Mouse (Mus musculus) embryo, embryonic 11 days (tissue): ENCODE data around the gene Arhgef3.

Experiments used
- DNase-seq: peaks from one replicate; pipeline ENCODE4 v3.0.0-alpha.2; 2015

Arhgef3 gene

DNA sequence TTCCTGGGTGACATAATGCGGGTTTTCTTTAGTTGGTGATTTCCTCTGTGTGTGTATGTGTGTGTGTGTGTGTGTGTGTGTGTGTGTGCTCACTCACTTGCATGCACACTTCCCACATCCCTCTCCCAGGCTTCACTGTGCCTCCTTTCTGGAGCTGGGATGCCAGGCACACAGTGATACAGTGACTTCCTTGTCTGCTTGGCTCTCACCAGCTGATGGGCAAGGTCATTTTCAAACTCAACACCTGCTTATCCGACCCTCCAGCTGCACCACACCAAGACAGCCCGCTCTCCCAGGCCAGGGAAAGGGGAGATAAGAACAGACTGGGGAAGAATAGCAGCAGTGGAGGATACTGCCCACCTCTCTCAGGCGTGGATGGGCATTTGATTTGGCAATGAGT lies 52.5 kb downstream of the Arhgef3 start:
- DNase-seq: no peak

DNA sequence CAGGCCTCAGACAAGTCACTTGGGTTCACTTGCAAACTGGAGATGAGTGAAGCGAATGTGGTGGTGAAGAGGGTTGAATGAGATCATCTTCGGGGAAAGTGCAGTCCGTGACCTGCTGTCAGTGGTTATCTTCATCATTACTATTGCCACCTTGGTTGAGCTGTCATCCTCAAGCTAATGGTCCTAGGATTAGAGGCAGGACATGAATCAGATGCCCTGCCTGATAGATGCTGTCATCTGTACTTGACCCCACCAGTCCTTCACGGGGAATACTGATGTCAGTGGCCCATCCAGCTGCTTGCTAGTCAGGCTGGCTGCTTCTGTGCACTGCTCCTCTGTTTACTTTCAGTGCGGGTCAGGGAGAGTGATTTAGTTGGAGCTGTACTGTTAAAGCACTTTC lies 53.7 kb downstream of the Arhgef3 start:
- no peak for DNase-seq

DNA sequence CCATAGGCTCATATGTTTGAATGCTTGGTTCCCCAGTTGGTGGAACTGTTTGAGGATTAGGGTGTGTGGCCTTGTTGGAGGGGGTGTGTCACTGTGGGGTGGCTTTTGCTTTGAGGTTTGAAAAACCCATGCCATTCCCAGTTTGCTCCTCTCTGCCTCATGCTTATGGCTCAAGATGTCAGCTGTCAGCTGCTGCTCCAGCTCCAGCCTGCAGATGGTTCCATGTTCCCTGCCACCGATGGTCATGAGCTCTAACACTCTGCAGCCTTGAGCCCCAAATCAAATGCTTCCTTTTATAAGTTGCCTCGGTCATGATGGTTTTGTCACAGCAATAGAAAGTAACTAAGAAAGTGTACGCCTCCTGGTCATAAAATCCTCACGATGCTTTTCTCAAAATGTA lies 54.6 kb downstream of the Arhgef3 start:
- no peak for DNase-seq

DNA sequence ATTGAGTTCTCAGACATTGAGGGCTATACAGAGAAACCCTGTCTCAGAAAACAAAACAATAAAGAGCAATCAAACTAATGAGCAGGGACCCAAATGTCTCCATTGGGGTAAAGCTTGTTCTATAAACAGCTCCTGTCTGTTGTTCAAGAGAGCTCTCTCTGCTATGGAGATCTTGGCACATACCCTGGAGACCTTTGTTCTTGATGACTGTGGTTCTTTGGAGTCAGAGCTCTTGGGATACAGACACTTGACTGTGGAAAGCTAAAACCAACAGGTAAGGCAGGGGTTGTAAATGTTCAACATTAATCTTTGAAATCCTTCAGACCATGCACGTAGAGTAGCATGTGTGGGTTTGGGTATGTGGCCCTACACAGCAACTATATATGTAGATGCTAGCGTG lies 55.7 kb downstream of the Arhgef3 start:
- DNase-seq: no peak

DNA sequence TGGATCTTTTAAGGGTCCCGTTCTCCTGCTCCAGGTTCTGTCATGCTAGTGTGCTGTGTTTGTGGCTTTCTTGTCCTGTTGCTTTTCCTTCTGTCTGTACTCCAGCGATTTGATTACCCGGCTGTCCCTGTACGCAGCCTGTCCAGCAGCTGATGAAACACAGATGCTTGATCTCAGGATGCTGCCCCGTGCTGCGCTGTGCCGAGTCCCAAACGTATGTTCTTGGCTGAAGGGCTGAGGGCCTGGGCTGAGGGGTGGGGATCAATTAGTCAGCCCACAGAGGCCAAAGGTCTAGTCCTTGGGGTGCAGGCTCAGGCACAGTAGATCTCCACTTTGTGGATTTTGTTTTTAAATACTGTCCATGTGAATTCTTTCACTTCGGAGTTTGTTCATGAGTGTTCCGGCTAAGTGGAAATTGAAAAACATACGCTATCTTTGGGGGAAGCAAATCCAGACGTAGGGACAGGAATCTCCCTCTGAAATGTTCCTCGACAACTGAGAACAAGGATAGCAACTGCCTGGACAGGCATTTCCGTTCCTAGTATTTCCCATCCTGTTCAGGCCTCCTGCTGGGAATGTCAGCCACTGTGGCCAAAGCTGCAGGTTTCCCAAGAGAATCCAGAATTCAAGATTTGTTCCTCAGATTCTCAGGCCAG lies 56.6 kb downstream of the Arhgef3 start:
- DNase-seq: peak; percentile 34

DNA sequence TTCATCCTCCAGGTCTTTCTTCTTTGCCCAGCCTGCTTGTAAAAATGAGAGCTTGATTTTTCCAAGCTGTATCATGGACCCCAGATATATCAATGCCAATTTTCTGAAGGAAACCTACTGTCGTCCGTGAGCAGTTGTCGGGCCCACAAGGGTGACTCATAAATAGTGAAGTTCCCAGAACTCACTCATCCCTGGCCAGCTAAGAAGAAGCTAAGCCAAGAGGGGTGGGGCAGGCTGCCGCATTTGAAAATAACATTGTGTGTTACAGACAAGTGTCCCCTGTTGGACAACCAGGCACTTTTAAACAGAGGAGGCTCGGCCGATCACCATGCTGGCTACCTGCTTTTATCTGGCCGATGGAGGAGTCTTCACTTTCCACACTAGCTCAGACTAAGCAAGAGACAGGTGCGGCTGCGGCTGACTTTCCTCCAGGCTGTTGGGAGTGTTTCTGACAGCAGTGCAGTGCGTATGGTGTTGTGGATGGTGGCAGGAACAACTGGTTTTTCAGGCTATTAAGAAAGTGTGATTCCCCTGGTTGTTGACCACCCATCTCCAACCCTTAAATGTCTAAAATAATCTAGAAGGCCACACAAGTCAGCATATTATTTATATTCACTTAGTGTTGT lies 58.6 kb downstream of the Arhgef3 start:
- DNase-seq: no peak

DNA sequence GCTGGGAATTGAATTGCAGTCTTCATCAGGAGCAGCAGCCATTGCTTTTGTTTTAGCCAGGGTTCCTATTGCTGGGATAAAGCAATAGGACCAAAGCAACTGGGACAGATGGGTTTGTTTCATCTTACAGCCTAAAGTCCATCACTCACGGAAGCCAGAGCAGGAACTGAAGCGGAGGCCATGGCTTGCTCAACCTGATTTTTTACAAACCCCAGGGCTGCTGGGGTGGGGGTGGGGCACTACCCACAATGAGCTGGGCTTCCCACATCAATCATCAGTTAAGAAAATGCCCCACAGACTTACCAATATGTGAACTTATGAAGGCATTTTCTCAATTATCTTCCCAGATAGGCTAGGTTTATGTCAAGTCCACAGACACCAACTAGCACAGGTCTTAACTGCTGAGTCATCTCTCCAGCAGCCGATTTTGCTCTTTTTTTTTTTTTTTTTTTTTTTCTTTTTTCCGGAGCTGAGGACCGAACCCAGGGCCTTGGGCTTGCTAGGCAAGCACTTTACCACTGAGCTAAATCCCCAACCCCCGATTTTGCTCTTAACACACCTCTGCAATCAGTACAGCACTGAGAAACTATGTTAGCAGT lies 59.6 kb downstream of the Arhgef3 start:
- DNase-seq: no peak

DNA sequence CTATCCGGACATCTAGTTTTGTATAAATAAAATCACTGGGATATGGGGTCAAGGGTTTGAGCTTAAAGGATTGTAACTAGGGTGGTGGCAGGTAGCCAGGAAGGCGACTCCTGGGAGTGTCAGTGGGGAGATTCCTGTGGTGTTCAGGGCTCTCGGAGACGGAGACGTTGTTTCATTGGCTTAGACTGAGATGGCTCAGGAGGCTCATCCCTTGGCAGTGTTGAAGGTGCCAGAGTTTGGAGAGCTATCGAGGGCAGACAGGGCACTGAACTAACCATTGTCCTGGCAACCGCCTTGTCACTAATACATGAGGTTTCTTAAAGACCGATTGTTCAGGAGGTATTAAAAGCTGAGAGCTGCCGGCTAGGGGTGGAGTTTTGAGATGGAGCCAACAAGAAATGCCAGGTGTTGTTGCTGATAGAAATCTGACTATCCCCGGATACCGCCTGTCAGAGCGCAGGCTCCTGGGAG lies 60.2 kb downstream of the Arhgef3 start:
- DNase-seq: no peak

DNA sequence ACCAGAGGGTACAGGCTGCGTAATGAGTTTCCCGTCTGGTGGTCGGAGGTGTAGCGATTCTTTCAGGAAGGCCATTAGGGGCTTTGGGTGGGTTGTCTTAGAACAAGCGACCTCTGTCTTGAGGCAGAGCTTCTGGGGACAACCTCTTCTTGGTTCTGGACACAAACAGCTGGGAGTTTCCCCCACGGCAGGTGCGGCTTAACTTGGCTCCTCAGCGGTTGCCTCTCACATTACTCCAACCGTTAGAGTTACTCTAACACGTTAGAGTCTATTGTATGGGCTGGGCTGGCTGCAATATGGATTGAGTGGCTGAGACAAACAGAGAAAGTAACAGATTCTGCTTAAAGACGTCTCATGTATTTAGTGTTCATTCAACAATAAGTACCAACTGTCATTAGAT lies 60.6 kb downstream of the Arhgef3 start:
- no peak for DNase-seq

DNA sequence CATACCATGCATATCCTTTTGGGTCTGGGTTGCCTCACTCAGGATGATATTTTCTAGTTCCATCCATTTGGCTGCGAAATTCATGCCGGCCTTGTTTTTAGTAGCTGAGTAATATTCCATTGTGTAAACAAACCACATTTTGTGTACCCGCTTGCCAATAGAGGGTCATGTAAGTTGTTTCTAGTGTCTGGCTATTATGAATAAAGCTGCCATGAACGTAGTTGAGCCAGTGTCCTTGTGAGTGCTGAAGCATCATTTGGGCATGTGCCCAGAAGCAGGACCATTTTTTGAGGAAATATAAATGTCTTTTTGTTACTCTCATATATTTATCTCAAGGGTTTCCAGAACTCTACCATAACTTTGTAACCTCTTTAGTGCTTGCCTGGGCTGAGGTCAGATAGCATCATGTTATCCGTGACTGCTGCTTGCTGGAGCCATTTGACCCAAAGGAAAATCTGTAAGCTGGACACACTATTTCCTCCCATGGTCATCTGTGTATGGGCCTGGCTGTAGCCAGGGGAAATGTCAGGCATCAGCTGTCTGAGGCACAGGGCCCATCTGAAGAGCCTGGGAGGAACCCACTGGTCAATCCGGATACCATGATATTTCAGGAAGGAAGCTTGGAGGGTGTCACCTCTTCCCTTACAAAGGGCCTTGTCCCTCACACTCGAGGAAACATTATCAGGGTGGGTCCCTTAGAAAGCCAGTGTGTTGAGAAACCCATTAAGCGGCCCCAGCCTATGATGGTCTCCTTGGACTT lies 63.3 kb downstream of the Arhgef3 start:
- no peak for DNase-seq

DNA sequence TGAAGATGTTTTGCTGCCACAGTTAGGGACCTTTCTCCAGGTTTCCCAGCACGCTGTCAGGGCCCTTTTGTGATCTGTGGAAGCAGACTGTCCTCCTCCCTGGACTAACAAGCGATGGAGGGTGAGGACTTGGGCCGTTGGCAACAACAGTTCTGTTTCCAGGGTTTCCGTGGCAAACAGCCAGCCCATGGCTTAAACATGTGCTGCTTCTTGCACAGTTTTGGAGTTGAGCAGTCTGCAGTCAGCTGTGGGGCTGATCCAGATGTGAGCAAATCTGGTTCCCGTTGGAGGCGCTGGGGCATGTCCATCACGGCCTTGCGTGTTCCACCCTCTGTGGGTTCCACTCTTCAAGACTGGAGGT lies 63.8 kb downstream of the Arhgef3 start:
- DNase-seq: no peak

DNA sequence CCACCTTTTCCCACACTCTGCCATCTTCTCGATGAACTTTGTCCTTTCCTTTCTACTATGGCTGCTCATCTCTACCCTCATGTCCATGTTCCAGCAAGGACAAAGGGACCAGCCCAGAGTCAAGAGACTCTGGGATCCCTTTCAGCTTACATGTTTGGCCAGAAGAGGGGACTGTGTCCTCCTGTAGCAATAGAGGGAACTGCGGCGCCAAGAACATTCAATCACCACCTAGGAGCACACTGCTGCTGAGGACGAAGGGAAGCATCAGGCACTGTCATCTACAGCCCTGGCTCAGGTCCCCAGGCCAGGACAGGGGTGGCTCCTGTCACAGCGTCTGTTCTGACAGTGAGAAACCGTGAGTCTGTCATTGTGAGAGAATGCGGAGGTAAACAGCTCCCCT lies 65.1 kb downstream of the Arhgef3 start:
- no peak for DNase-seq

DNA sequence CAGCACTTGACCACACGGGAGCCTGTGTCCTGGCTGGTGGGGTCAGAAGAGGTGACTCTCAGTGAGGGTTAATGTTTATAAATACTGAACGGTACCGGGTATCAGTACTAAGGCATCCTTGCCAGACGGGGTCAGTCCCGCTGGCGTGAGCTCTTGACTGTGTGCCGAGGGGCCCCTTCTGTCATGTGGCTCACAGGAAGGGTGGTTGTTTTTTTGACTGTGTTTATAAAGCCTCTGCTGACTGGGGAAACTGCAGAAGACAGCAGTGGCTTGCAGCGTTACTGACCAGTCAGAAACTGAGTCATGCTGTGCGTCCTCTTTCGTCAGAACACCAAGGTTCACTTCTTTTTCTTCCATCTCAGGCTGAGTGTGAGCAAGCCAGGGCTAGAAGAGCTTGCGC lies 67.4 kb downstream of the Arhgef3 start:
- no peak for DNase-seq

DNA sequence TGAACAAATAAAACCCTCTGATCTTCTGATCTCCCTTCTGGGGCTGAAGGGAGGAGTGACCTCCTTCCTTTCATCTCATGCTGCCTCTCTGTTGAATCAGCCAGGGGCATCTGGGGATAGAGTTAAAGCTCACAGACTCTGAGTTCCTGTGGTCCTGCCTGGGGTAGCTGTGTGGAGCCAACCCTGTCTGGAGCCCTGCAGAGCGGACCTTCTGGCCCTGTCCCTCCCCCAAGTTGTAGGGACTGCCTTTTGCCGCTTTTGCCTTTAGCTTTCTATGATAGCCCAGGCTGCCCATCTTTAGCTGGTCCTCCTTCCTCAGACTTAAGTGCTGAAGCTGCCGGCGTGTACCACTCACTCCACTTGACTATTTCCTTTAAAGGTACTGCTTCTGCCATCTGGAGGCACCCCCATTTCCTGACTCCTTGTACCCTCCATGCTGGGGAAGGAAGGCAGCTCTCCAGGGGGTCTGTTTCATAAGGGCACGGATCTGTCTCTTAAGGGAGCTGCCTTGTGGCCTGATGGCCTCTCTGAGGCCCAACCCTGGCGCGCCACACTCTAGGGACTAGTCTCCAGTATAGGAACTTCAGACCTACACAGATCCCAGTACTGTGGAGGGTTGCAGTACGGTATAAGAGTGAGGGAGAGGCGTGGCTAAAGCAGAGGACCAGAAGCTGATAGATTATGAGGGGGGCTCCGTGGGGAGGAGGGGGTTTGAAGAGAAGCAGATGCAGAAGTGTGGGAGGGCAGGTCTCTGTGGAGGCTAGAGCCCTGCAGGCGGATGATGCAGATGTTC lies 68.1 kb downstream of the Arhgef3 start:
- DNase-seq: no peak

DNA sequence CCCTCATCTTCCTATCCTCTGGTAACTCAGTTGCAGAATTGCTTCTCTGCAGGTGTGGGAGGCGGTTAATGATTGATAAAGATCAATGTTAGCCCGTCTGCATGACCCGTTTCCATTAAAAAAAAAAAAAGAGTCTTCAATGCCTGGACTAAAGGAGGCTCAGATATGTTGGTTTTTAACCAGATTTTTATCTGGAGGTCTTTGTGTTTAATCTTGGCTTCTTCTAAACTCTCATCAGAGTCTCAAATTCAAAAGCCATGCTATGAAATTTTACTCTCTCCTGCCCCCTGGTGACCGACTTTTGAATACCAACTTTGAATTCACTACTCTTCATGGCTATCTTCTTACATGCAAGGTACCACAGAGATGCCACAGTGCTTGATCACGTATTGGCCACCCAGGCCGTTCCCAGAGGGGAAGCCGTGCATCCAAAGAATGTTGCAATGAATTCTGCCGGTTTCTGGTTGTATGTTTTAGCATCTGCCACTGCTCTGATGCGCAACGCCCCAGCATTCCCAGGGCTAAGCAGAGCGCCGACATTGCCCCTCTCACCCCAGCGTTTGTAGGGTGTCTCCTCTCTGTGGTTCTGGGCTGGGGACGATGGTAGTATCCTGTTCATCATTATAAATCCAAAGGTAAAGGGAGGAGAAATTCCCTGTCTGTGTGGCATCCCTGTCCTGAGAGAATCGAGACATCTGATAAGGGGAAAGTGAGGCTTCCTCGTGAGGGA lies 69.0 kb downstream of the Arhgef3 start:
- DNase-seq: peak; percentile 71

DNA sequence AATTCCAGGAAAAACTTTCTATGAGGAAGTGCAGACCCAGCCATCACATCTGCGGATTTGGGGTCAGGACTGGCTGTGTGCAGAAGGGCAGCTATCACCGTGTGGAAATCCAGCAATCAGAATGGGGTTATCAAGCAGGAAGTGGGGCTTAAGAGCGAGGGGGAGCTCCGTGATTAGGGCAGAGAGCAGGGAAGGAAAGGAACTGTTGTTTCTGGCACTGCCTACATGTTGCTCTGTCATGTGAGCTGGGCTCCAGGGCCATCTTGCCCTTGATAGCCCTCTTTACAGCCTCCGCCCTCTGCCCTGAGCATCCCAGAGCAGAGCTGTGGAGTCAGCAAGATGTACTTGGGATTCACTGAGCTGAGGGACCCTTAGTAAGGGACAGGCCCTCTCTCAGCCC lies 71.2 kb downstream of the Arhgef3 start:
- DNase-seq: no peak

DNA sequence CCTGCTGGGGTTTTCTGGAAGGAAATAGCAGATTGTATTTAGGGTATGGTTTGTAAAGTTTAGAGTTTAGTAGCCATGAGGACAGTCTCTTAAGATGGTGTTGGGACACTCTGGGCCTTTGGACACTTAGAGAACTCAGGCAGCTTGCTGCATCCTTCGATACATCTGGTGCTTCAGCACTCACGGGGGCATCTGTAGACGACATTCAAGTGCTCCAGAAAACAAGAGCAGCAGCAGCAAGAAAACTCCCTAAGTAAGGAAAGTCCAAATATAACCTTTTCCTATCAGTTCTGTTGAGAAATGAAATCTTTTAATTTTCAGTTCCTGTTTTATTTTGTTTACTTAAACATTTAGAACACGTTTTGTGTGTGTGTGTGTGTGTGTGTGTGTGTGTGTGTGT lies 71.9 kb downstream of the Arhgef3 start:
- DNase-seq: no peak

DNA sequence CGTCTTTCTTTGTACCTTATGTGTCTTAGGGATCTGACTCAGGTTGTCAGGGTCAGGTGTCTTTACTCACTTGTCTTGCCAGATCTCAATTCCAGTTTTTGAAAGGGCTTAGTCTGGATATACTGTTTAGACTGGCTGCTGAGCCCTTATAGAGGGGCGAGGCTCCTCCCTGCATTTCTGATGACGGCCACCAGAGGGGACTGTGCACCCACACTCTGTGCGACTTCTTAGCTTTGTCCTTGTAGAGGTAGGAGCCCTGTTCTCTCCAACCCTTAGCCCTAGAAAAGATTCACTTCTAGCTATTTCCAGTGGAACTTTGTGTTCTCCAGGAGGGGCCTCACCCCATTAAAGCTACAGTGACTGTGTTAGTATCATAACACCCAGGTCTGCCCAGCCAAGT lies 72.3 kb downstream of the Arhgef3 start:
- DNase-seq: peak; percentile 77

DNA sequence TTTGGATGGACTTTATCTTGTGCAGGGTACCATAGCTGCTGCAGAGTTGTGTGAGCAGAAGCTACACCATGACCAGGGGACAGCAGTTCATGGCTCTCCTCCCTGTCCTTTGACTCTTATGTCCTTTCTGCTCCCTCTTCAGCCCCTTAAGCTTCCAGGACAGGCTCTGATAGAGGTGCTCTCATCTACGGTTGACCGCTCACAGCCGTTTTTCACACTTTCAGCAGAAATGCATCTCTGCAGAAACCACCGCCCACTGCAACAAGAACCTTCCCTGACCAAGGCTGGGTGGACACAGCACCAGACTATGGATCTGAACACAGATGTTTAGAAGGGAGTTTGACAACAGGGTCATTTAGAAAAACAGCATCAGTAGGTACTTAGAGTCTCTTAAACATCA lies 73.2 kb downstream of the Arhgef3 start:
- DNase-seq: no peak

DNA sequence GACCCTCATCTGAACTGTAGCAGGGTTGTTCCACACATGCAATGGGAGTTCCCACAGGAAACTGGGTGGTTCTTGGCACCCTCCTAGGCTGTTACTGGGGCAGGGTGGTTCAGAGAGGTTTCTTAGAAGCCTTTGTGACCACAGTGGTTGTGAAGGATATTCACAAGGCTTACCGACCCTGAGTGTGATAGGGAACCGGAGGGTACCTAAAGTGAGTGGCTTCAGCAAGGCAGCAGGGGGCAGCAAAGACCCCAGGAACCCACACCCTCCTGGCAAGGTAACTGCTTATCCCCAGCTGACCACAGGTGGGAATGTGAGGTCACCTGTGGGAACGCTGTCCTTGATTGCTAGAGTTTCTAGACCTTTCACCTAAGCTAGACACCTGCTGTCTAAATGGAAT lies 77.8 kb downstream of the Arhgef3 start:
- peak; percentile 51 for DNase-seq

DNA sequence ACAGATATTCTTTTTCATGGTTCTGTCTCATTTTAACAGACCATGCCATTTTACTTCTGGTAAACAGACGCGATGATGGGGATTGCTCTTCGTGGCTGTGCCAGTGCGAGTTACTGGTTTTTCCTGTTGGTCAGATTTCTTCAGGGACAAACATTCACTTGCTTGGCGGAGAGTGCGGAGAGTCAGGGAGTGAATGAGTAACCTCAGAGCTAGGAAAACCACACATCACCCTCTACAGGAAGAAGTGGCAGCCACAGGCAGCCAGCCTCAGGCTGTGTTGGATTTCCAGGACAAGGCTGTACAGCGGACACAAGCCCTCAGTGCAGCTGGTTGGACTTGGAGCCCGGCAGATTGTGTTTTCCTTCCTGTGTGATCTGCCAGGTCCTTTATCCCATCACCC lies 82.3 kb downstream of the Arhgef3 start:
- DNase-seq: no peak

DNA sequence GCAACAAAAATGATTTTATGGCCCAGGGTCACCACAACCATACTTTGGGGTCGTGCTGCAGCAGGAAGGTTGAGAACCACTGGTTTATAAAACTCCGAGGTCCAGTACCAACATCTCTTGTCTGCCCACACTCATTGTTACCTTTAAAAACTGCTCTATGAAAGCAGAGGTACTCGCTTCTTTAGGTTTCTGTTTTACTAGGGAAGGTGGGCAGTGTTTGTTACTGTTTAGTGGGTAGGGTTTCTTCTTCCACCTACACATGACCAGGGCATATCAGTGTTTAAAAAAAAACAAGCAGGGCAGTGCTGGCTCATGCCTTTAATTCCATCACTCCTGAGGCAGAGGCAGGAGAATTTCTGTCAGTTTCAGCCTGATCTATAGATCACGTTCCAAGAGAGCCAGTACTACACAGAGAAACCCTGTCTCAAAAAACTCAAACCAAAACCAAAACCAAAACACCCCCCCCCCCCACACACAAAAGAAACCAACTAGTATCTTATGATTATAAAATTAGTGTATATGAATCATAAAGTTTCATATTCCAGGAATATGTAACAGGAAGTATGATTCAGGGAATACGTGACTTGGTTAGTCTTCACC lies 83.9 kb downstream of the Arhgef3 start:
- DNase-seq: no peak
